Mouse (Mus musculus): Measurements from ENCODE around the gene Zfp385a. TPM values are rescaled to one million over a fixed set of nuclear protein-coding genes. Genes with fewer than 3 reads are reported as not detected.

The Zfp385a gene
- polyA plus RNA-seq, 1 experiment from 2014 or later = 3.1 TPM

GRCm38 (mm10) chr15:103342415-103342814, 2.5 kb upstream of the Zfp385a start:
- TF ChIP-seq CTCF (IDR thresholded peaks at IDR 0.05; ENCODE audit: low read depth) = peak; percentile 88
- H3K4me3 ChIP-seq (ENCODE audit: low read depth, low read length) = no peak overlapping the region
- no peaks in the 10 kb centered on the region for H3K9me3 ChIP-seq (ENCODE audit: control insufficient read depth)
- peaks cover 10% of the 10 kb centered on the region for H3K36me3 ChIP-seq (ENCODE audit: control insufficient read depth, insufficient read depth)
- WGBS = 19% methylated on average over 4 of the region's 4 CpGs
- no peaks in the 10 kb centered on the region for H3K4me1 ChIP-seq (replicated peaks; ENCODE audit: control insufficient read depth, insufficient read depth, low read length)
- no peak for ATAC-seq
- no peak overlapping the region for H3K27ac ChIP-seq (ENCODE audit: low read depth, low read length)
- no peak overlapping the region for H3K9ac ChIP-seq (ENCODE audit: low read depth, low read length)
- H3K27me3 ChIP-seq (replicated peaks; ENCODE audit: control insufficient read depth, insufficient read depth, low read length) = peaks cover 33% of the 10 kb centered on the region
- H3K4me2 ChIP-seq (replicated peaks; ENCODE audit: low read depth) = no peak overlapping the region

GRCm38 (mm10) chr15:103341547-103341946, 1.7 kb upstream of the Zfp385a start:
- WGBS = 71% methylated on average over 8 of the region's 8 CpGs
- H3K4me3 ChIP-seq (ENCODE audit: low read depth, low read length) = no peak overlapping the region
- H3K9me3 ChIP-seq (ENCODE audit: control insufficient read depth) = no peaks in the 10 kb centered on the region
- no peak overlapping the region for H3K9ac ChIP-seq (ENCODE audit: low read depth, low read length)
- no peak overlapping the region for H3K4me2 ChIP-seq (replicated peaks; ENCODE audit: low read depth)
- no peak overlapping the region for H3K27ac ChIP-seq (ENCODE audit: low read depth, low read length)
- no peak for TF ChIP-seq CTCF (IDR thresholded peaks at IDR 0.05; ENCODE audit: low read depth)
- H3K4me1 ChIP-seq (replicated peaks; ENCODE audit: control insufficient read depth, insufficient read depth, low read length) = no peaks in the 10 kb centered on the region
- peaks cover 33% of the 10 kb centered on the region for H3K27me3 ChIP-seq (replicated peaks; ENCODE audit: control insufficient read depth, insufficient read depth, low read length)
- peaks cover 10% of the 10 kb centered on the region for H3K36me3 ChIP-seq (ENCODE audit: control insufficient read depth, insufficient read depth)
- ATAC-seq = no peak

GRCm38 (mm10) chr15:103340786-103341185, 893 bp upstream of the Zfp385a start:
- Histone ChIP-seq H3K9me3 (ENCODE audit: control insufficient read depth) (no peaks in the 10 kb centered on the region), H3K27ac (ENCODE audit: low read depth, low read length) (no peak overlapping the region), H3K4me3 (ENCODE audit: low read depth, low read length) (no peak overlapping the region), H3K36me3 (ENCODE audit: control insufficient read depth, insufficient read depth) (peaks cover 6% of the 10 kb centered on the region), H3K4me2 (replicated peaks; ENCODE audit: low read depth) (no peak overlapping the region), H3K27me3 (replicated peaks; ENCODE audit: control insufficient read depth, insufficient read depth, low read length) (peaks cover 33% of the 10 kb centered on the region), H3K4me1 (replicated peaks; ENCODE audit: control insufficient read depth, insufficient read depth, low read length) (no peaks in the 10 kb centered on the region), H3K9ac (ENCODE audit: low read depth, low read length) (no peak overlapping the region)
- ATAC-seq = no peak
- TF ChIP-seq CTCF (IDR thresholded peaks at IDR 0.05; ENCODE audit: low read depth) = peak; percentile 41
- WGBS = 28% methylated on average over 4 of the region's 4 CpGs

DNA sequence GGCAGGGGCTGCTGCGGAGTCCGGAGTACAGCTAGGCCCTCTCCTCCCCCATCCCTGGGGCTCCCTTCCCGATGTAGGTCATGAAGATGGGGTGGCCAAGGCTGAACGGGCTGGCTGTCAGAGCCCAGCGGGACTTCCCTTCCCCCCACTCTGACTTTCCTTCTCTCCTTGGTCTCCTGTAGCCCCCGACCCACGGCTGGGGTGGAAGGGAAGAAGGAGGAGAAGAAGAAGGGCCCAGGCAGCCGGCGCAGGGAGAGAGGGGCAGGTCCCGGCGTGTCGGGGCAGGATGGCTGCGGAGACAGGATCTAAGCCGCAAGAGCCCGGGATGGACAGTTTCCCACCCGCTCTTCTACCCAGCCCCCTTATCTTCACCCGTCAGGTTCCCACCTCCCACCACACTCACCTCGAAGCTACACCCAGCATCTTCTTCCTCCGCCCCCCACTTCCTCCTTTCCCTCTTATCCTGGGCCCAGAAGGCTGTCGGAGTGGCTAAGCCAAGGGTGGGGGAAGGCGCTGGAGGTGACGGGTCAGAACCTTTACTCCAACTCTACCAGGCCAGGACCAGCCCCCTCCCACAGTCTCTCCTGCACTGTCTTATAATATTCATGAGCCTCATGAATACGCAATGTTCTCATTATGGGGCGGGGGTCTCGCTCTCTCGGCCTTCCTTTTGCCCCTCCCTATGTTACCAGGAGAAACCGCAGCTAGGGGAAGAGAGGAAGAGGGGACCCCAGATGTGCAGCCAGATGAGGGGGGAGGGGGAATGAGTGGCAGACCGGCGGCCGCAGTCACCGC, 530 bp downstream of the Zfp385a start:
- H3K9me3 ChIP-seq (ENCODE audit: control insufficient read depth) = no peaks in the 10 kb centered on the region
- WGBS = 10% methylated on average over 30 of the region's 31 CpGs
- H3K27me3 ChIP-seq (replicated peaks; ENCODE audit: control insufficient read depth, insufficient read depth, low read length) = peaks cover 33% of the 10 kb centered on the region
- no peaks in the 10 kb centered on the region for H3K36me3 ChIP-seq (ENCODE audit: control insufficient read depth, insufficient read depth)
- peak; percentile 52 for ATAC-seq
- peak overlapping the region; percentile 65 for H3K4me3 ChIP-seq (ENCODE audit: low read depth, low read length)
- H3K4me1 ChIP-seq (replicated peaks; ENCODE audit: control insufficient read depth, insufficient read depth, low read length) = no peaks in the 10 kb centered on the region
- no peak for TF ChIP-seq CTCF (IDR thresholded peaks at IDR 0.05; ENCODE audit: low read depth)
- 0 out of 2 replicates have a peak overlapping the region, but pooled peaks have one; percentile 34 for H3K9ac ChIP-seq (ENCODE audit: low read depth, low read length)
- H3K27ac ChIP-seq (ENCODE audit: low read depth, low read length) = no peak overlapping the region
- peak overlapping the region; percentile 95 for H3K4me2 ChIP-seq (replicated peaks; ENCODE audit: low read depth)

DNA sequence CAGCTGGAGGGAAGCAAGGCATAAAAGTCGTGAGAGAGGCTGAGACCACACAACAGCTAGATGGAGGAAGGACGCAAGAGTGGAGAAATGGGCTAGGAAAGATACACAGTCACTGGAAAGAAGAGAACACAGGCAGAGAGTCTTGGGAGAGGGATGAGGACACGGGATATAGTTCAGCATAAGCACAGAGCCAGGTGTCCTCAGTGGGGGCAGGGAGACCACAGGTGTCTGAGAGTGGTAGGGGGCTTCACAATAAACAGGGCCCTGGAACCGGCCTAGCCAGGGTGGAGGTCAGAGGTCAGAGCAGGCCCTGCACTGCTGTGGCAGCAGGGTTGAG, 1.1 kb downstream of the Zfp385a start:
- Histone ChIP-seq H3K27ac (ENCODE audit: low read depth, low read length) (no peak overlapping the region), H3K4me3 (ENCODE audit: low read depth, low read length) (peak overlapping the region; percentile 65; the same call in 1 of the 2 replicates), H3K27me3 (replicated peaks; ENCODE audit: control insufficient read depth, insufficient read depth, low read length) (peaks cover 33% of the 10 kb centered on the region), H3K9ac (ENCODE audit: low read depth, low read length) (no peak overlapping the region), H3K4me1 (replicated peaks; ENCODE audit: control insufficient read depth, insufficient read depth, low read length) (no peaks in the 10 kb centered on the region), H3K4me2 (replicated peaks; ENCODE audit: low read depth) (no peak overlapping the region; the same call in 1 of the 2 replicates), H3K9me3 (ENCODE audit: control insufficient read depth) (no peaks in the 10 kb centered on the region), H3K36me3 (ENCODE audit: control insufficient read depth, insufficient read depth) (no peaks in the 10 kb centered on the region)
- 72% methylated on average over 4 of the region's 4 CpGs for WGBS
- no peak for TF ChIP-seq CTCF (IDR thresholded peaks at IDR 0.05; ENCODE audit: low read depth)
- no peak for ATAC-seq

DNA sequence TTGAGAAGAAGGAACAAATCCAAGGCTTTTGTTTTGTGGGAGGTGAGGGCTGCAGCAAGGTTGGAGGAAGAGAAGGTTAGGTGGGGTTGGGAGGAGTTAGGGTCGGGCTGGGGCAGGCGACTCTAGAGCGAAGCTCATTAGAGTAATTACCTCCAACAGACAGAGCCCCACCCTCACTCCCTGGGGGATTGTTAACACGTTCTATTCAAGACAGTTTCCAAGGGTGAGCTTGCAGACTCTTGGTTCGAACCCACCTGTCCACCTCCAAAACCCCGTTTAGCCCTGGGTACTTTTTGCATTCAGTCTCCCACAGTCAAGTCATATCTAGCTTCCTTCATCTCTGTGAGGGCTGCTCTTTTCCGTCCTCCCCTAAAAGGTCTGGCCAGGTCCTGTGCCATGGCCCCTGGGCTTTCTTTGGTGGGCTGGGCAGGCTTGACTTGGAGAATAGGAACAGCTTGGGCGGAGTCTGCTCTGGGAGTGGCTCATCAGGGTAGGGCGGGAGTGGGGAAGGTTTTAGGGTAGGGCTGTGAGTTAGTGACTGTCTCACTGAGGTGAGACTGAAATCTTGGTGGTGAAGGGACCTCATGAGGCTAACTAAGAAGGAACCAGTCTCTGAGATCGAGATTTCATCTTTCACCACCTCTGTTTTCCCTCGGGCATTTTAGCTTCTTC, 2.8 kb downstream of the Zfp385a start:
- Histone ChIP-seq H3K9ac (ENCODE audit: low read depth, low read length) (no peak overlapping the region), H3K4me2 (replicated peaks; ENCODE audit: low read depth) (no peak overlapping the region), H3K4me1 (replicated peaks; ENCODE audit: control insufficient read depth, insufficient read depth, low read length) (no peaks in the 10 kb centered on the region), H3K36me3 (ENCODE audit: control insufficient read depth, insufficient read depth) (no peaks in the 10 kb centered on the region), H3K9me3 (ENCODE audit: control insufficient read depth) (no peaks in the 10 kb centered on the region), H3K27ac (ENCODE audit: low read depth, low read length) (no peak overlapping the region), H3K27me3 (replicated peaks; ENCODE audit: control insufficient read depth, insufficient read depth, low read length) (peaks cover 33% of the 10 kb centered on the region), H3K4me3 (ENCODE audit: low read depth, low read length) (no peak overlapping the region)
- no peak for ATAC-seq
- WGBS = 26% methylated on average over 11 of the region's 11 CpGs
- TF ChIP-seq CTCF (IDR thresholded peaks at IDR 0.05; ENCODE audit: low read depth) = no peak

Measured in intestine, postnatal 0 days (tissue).